Mouse (Mus musculus) neural tube, embryonic 15.5 days (tissue): ENCODE measurements at regions not wholly inside any gene's neighbourhood (a gene's known extent, or its start where the extent isn't known, plus 50 kb on each side); places are given as distances from the start of the nearest gene placed in this dataset.

Source experiments
- ATAC-seq: fragments of 200-750 bp; cut with Nextera tagmentation; 2 replicates; pipeline ENCODE4 v1.8.0; 2017; ENCODE audit warnings: mild to moderate bottlenecking, moderate TSS enrichment, moderate library complexity; ENCODE audit not compliant: low FRiP score
- H3K27ac ChIP-seq: fragments of 300-500 bp; sonication (generic); replicated peaks from 2 replicates; pipeline ENCODE4 v1.5.1; 2015; ENCODE audit warnings: mild to moderate bottlenecking, inconsistent platforms
- H3K27me3 ChIP-seq: fragments of 300-500 bp; sonication (generic); replicated peaks from 2 replicates; pipeline ENCODE4 v1.6.1; 2015; ENCODE audit warnings: inconsistent platforms
- H3K36me3 ChIP-seq: fragments of 300-500 bp; sonication (generic); 2 replicates; pipeline ENCODE4 v1.6.1; 2015; ENCODE audit warnings: inconsistent platforms
- H3K4me1 ChIP-seq: fragments of 300-500 bp; sonication (generic); 2 replicates; pipeline ENCODE4 v1.6.1; 2015; ENCODE audit warnings: inconsistent platforms
- H3K4me2 ChIP-seq: fragments of 300-500 bp; sonication (generic); 2 replicates; pipeline ENCODE4 v1.6.1; 2015; ENCODE audit warnings: inconsistent platforms, mild to moderate bottlenecking, moderate library complexity
- H3K4me3 ChIP-seq: fragments of 300-500 bp; sonication (generic); replicated peaks from 2 replicates; pipeline ENCODE4 v1.5.1; 2015; ENCODE audit warnings: mild to moderate bottlenecking, inconsistent platforms
- H3K9ac ChIP-seq: fragments of 300-500 bp; sonication (generic); replicated peaks from 2 replicates; pipeline ENCODE4 v1.6.1; 2015; ENCODE audit warnings: mild to moderate bottlenecking, inconsistent platforms
- H3K9me3 ChIP-seq: fragments of 300-500 bp; sonication (generic); replicated peaks from 2 replicates; pipeline ENCODE4 v1.6.1; 2016; ENCODE audit warnings: inconsistent platforms
- WGBS: fragments of 180-500 bp; shearing (Covaris S2); methylation state at CpG from one replicate; pipeline ENCODE4 v1.1.7; 2015; ENCODE audit warnings: mixed read lengths; 5-methylcytosine and 5-hydroxymethylcytosine counted together

DNA sequence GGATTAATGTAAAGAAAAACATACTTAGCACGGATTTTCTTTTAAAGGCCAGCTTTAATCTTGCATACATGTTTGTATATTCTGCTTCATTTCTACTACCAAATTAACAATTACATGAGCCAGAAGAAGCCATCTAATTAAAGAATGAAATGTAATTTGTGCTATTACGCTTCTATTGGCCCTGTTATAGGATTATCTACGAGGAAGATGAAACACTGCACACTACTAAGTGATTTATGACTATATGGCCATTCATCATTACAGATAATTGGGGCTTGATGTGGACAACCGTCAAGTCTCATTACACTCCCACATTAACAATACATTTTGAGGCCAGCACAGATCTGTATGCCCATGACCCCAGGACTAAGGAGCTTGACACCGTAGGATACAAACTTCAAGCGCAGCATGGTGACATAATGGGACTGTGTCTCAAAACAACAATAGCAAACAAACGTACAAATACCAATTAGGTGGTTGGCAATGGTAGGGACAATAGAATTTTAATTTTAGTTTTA lies 129.7 kb upstream of the Syt1 start:
- 66% methylated on average over 7 of the region's 7 CpGs for WGBS
- no peak for ATAC-seq
- H3K9me3 ChIP-seq, result no peaks in the 10 kb centered on the region
- no peaks in the 10 kb centered on the region for H3K4me1 ChIP-seq
- H3K27ac ChIP-seq, result no peak overlapping the region
- H3K36me3 ChIP-seq, result no peaks in the 10 kb centered on the region
- no peak overlapping the region for H3K9ac ChIP-seq
- no peak overlapping the region for H3K4me3 ChIP-seq
- H3K4me2 ChIP-seq, result no peak overlapping the region
- H3K27me3 ChIP-seq, result no peaks in the 10 kb centered on the region

DNA sequence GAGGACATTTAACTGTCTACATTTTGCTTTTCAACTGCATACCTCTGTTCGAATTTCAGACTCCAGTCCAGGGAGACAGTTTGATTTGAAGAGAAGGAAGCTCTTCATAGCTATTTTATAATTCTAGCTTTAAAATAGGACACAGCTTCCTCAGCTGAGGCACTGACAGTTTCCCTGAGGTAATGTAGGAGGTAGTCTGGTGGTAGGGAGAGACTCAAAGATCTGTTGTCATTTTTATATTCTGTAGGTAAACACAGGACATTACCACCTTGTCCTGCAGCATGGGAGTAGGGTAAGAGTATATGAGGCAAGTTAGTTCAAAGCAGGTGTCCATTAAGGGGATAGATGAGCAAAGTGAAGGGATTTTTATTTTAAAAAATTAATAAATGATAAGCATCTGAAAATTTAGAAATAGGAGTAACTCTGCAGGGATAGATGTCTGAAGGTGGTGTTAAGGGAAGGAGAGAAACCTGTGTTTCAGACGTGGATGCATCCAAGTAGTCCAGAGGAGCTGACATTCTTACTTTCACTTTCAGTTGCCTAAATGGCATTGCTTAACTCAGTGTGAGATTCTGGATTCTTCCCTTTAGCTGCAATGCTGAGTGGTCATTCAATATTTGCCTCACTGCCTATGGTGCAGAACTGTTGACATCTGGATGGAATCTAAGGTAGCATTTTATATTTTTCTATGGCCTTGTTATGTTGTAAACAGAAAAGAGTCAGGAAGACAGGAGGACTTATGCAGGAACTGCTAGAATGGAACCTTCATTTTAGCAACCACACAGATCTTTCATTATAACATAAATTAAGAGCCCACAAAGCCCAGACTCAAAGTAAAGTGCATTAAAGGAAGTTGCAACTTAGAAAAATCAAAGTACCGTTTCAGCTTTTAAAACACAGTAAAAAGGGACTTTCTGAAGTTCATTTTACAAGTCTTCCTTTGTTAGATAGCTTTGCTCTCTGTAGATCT lies 126.3 kb upstream of the Syt1 start:
- WGBS, result 67% methylated on average over 3 of the region's 3 CpGs
- H3K9me3 ChIP-seq, result no peaks in the 10 kb centered on the region
- H3K4me3 ChIP-seq, result no peak overlapping the region
- H3K36me3 ChIP-seq, result no peaks in the 10 kb centered on the region
- no peaks in the 10 kb centered on the region for H3K4me1 ChIP-seq
- no peak overlapping the region for H3K9ac ChIP-seq
- no peak for ATAC-seq
- no peaks in the 10 kb centered on the region for H3K27me3 ChIP-seq
- H3K4me2 ChIP-seq, result no peak overlapping the region
- H3K27ac ChIP-seq, result no peak overlapping the region

DNA sequence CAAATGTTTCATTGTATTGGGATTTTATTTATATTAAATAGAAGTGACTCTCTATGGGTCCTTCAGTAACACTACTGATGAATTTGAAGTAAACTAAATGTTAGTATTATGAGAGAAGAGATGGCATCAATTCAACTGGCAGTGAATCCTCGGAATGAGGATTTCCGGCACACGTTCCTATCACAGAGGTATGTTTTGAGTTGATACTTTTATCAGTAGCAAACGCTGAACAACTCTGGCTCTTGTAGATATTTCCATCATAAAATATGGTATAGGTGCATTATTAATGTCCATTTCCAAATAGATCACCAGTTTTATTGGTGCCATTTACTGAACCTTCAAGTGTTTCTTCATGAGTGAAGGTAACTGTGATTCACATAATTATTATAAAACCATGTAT lies 123.7 kb upstream of the Syt1 start:
- no peak for ATAC-seq
- WGBS, result 94% methylated on average over 4 of the region's 4 CpGs

DNA sequence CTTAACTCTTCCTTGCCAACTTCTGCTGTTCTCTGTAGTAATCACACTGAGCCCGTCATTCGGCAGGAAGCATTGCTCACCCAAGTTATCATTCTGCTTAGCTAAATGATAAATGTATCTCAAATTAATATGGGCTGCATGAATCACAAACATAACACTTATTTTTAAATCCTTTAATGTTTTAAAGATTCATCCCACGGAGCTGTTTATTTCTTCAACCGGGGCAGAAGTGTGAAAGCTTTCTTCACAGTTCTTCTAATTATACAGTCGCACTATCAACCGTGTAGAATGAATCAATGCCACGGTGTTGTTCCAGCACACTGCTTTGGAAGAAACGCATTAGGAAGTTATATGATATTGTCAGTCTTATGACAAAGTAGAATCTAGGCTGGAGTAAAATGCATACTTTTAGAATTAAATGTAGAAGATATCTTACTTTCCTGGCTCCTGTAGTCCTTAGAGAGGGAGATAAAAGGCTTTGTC lies 121.3 kb upstream of the Syt1 start:
- Histone ChIP-seq H3K27ac (no peak overlapping the region), H3K4me2 (no peak overlapping the region), H3K9me3 (no peaks in the 10 kb centered on the region), H3K4me1 (no peaks in the 10 kb centered on the region), H3K4me3 (no peak overlapping the region), H3K36me3 (no peaks in the 10 kb centered on the region), H3K27me3 (no peaks in the 10 kb centered on the region), H3K9ac (no peak overlapping the region)
- 62% methylated on average over 8 of the region's 8 CpGs for WGBS
- ATAC-seq, result no peak

More for the DNA sequence above, 123.7 kb upstream of the Syt1 start:
- Histone ChIP-seq H3K4me3 (no peak overlapping the region), H3K4me1 (no peaks in the 10 kb centered on the region), H3K4me2 (no peak overlapping the region), H3K9ac (no peak overlapping the region), H3K27ac (no peak overlapping the region), H3K9me3 (no peaks in the 10 kb centered on the region), H3K27me3 (no peaks in the 10 kb centered on the region), H3K36me3 (no peaks in the 10 kb centered on the region)

DNA sequence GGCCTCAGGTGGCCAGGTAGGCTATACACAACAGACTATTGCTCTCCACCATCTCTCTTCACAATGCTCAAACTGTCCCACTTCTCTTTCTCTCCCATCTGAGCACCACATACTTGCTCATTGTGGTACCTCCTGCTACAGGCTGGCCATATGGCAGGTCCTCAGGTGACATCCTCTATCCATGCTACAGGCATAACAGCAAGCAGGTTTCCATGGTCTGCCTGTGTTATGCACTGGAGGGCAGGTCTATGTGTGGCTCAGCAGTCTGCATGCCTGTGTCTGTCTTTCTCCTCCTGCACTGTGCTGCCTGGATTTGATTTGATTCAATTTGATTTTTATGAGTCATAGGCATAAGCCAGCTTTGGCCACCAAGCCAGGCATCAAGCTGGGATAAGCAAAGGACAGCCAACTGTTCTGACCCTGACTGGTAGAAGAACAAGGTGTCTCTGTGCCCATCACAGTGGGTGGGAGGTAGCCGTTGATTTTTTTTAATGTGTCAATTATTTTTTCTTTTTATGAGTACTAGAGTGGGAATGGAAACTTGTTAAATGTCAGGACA lies 118.8 kb upstream of the Syt1 start:
- H3K27me3 ChIP-seq, result no peaks in the 10 kb centered on the region
- H3K36me3 ChIP-seq, result no peaks in the 10 kb centered on the region
- H3K27ac ChIP-seq, result no peak overlapping the region
- ATAC-seq, result no peak
- no peak overlapping the region for H3K4me2 ChIP-seq
- H3K4me3 ChIP-seq, result no peak overlapping the region
- no peaks in the 10 kb centered on the region for H3K9me3 ChIP-seq
- H3K4me1 ChIP-seq, result no peaks in the 10 kb centered on the region
- H3K9ac ChIP-seq, result no peak overlapping the region
- WGBS, result 90% methylated on average over 1 of the region's 1 CpGs

DNA sequence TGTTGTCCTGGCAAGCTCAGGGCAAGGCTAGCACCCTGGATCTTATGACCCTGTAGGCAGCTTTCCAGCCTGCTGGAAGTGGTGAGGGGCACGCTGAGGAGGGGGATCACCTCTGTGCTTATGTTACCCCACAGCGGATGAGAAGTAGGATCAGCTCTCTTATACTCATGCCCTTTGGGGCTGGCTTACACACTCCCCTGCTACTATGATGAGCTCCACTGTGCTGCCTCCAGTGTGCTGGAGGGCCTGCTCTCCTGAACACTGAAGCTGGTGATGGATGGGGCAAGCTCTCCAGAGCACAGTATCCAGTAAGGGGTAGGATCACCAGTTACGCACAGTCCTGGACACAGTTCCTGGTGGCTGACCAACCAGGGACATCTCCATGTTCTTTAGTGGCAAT lies 118.3 kb upstream of the Syt1 start:
- H3K4me2 ChIP-seq, result no peak overlapping the region
- no peaks in the 10 kb centered on the region for H3K27me3 ChIP-seq
- ATAC-seq, result no peak
- no peaks in the 10 kb centered on the region for H3K9me3 ChIP-seq
- no peak overlapping the region for H3K27ac ChIP-seq
- H3K9ac ChIP-seq, result no peak overlapping the region
- no peaks in the 10 kb centered on the region for H3K36me3 ChIP-seq
- 95% methylated on average over 3 of the region's 3 CpGs for WGBS
- no peak overlapping the region for H3K4me3 ChIP-seq
- no peaks in the 10 kb centered on the region for H3K4me1 ChIP-seq

DNA sequence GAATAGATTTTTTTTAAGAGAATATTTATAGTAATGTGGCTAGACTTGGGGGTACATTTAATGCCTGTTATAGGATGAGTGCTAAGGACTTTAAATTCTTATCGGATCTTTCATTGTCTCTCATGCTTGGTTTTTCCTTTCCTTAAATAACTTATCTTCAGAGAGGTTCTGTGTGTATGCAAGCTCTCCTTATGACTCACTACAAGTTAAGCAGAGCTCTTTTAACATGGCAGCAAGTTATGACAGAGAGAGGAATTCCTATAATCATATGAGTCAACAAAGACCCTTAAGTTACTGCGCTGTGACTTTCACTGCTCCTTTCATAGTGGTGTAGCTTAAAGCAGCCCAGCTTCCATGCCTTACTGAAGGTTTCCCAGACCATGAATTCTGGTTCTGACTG lies 115.9 kb upstream of the Syt1 start:
- H3K36me3 ChIP-seq, result no peaks in the 10 kb centered on the region
- 93% methylated on average over 2 of the region's 2 CpGs for WGBS
- no peak overlapping the region for H3K4me2 ChIP-seq
- no peak overlapping the region for H3K27ac ChIP-seq
- no peaks in the 10 kb centered on the region for H3K4me1 ChIP-seq
- H3K4me3 ChIP-seq, result no peak overlapping the region
- H3K27me3 ChIP-seq, result no peaks in the 10 kb centered on the region
- H3K9me3 ChIP-seq, result no peaks in the 10 kb centered on the region
- H3K9ac ChIP-seq, result no peak overlapping the region
- no peak for ATAC-seq

DNA sequence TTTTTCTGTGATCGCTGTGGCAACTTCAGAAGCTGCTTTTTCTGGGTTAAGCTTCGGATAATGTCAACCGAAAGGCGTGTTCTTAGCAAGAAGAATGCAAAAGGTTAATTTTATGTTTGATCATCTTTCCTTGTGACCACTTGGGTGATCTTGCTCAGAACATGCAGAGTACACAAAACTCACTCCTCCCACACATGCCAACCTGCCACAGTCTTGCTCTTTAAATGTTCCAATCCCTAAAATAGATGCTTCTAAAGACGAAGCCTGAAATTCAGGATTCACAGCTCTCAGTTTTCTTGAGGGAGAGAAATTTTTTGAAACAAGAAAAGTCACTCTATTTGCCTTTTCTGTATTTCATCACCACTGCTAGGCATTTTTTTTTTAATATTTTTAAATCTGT lies 106.4 kb upstream of the Syt1 start:
- Histone ChIP-seq H3K27me3 (no peaks in the 10 kb centered on the region), H3K36me3 (no peaks in the 10 kb centered on the region), H3K4me3 (no peak overlapping the region), H3K4me1 (no peaks in the 10 kb centered on the region), H3K9me3 (no peaks in the 10 kb centered on the region), H3K4me2 (no peak overlapping the region), H3K27ac (no peak overlapping the region), H3K9ac (no peak overlapping the region)
- 94% methylated on average over 5 of the region's 5 CpGs for WGBS
- ATAC-seq, result no peak

DNA sequence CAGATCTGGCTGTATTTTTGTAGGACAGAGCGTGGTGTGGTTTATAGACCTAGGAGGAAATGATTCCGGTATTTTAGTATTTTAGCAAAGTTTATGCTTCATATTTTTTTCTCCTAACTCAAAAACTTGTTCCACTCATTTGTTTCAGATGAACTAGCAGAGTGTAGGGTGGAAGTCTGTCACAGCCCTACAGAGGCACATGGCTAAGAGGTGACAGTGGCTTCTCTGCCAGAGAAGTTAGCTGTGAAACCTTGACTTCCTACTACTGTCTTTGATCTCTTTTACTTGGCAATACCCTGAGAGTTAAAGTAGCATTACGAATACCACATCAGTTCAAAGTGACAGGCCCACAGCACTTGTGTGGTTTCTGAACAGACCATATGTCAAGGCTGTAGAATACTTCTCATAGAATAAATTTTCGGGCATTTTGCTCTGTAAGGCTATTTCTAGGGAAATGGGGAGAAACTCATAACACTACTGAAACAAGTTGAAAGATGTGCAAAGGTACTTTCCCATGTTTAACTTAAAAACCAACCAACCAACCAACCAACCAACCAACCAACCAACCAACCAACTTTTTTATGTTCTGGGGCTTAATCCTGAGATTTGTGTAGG lies 104.3 kb upstream of the Syt1 start:
- Histone ChIP-seq H3K4me3 (no peak overlapping the region), H3K27ac (no peak overlapping the region), H3K27me3 (no peaks in the 10 kb centered on the region), H3K4me2 (no peak overlapping the region), H3K9me3 (no peaks in the 10 kb centered on the region), H3K4me1 (no peaks in the 10 kb centered on the region), H3K36me3 (no peaks in the 10 kb centered on the region), H3K9ac (no peak overlapping the region)
- 91% methylated on average over 4 of the region's 4 CpGs for WGBS
- ATAC-seq, result no peak

DNA sequence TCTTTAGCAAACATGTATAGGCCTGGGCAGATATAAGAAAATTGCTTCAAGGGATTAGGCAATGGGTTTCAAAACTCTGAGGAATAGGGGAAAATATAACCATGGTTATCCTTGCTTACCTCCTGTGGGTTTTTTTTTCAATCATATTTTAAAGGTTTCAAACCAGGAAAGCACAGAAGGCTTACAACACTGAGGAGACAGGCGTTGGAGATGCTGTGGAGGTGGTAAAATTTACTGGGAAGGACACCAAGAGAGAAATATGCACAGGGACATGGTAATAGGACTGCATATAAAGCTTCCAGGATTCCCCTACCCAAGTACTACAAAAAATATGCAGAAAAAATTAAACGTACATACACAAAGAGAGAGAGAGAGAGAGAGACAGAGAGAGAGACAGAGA lies 95.0 kb upstream of the Syt1 start:
- Histone ChIP-seq H3K9ac (no peak overlapping the region), H3K4me2 (no peak overlapping the region), H3K27ac (no peak overlapping the region), H3K4me3 (no peak overlapping the region), H3K27me3 (no peaks in the 10 kb centered on the region), H3K9me3 (no peaks in the 10 kb centered on the region), H3K4me1 (no peaks in the 10 kb centered on the region), H3K36me3 (no peaks in the 10 kb centered on the region)
- no peak for ATAC-seq
- 82% methylated on average over 2 of the region's 2 CpGs for WGBS

DNA sequence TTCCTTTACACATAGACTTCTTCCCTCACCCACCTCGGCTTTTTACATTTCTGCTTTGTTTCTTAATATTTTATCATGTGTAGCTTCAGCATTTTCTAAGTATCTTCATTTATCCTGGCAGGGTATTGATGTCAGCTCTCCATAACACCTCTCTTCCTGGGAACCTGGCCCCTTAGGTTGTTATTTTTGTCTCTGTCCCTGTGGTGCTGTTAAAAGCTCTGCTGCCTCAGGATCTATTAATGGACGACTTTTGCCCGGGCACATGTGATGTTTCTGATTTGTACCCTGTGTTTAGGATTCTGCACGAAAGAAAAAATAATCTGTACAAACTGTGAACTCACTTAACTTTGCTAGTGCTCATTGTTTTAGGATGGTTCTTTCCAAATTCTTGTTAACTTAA lies 81.4 kb upstream of the Syt1 start:
- no peak for ATAC-seq
- 63% methylated on average over 4 of the region's 4 CpGs for WGBS
- no peak overlapping the region for H3K9ac ChIP-seq

More for the DNA sequence above, 81.4 kb upstream of the Syt1 start:
- Histone ChIP-seq H3K9me3 (no peaks in the 10 kb centered on the region), H3K27me3 (no peaks in the 10 kb centered on the region), H3K4me2 (no peak overlapping the region), H3K27ac (no peak overlapping the region), H3K4me1 (no peaks in the 10 kb centered on the region), H3K36me3 (no peaks in the 10 kb centered on the region), H3K4me3 (no peak overlapping the region)
